Mouse (Mus musculus): Measurements from ENCODE around the gene Arhgap6. TPM values are rescaled to one million over a fixed set of nuclear protein-coding genes. Genes with fewer than 3 reads are reported as not detected.
A peak's percentile ranks its signal among the peaks of the same experiment; 100 is the strongest.

The Arhgap6 gene
- polyA plus RNA-seq, 1 experiment = 1.2 TPM

- TF ChIP-seq POLR2A (IDR thresholded peaks at IDR 0.05; ENCODE audit: borderline replicate concordance, extremely low read depth, insufficient read depth, insufficient read length, poor library complexity, severe bottlenecking) = no peak
- TF ChIP-seq CTCF (IDR thresholded peaks at IDR 0.05; ENCODE audit: borderline replicate concordance, extremely low read depth, insufficient read depth, insufficient read length) = no peak
- DNase-seq (ENCODE audit: low read depth) = no peak
Observed at GRCm38 (mm10) chrX:169222357-169223062, 427.6 kb downstream of the Arhgap6 start.

- TF ChIP-seq POLR2A (IDR thresholded peaks at IDR 0.05; ENCODE audit: borderline replicate concordance, extremely low read depth, insufficient read depth, insufficient read length, poor library complexity, severe bottlenecking) = no peak
- DNase-seq (ENCODE audit: low read depth) = no peak
Observed at GRCm38 (mm10) chrX:169255915-169256314, 461.0 kb downstream of the Arhgap6 start.

GRCm38 (mm10) chrX:169256741-169257140 is 461.8 kb downstream of the Arhgap6 start:
- no peak for DNase-seq (ENCODE audit: low read depth)
- TF ChIP-seq CTCF (IDR thresholded peaks at IDR 0.05; ENCODE audit: borderline replicate concordance, extremely low read depth, insufficient read depth, insufficient read length) (no peak), POLR2A (IDR thresholded peaks at IDR 0.05; ENCODE audit: borderline replicate concordance, extremely low read depth, insufficient read depth, insufficient read length, poor library complexity, severe bottlenecking) (no peak)

- no peak for TF ChIP-seq CTCF (IDR thresholded peaks at IDR 0.05; ENCODE audit: borderline replicate concordance, extremely low read depth, insufficient read depth, insufficient read length)
- no peak for DNase-seq (ENCODE audit: low read depth)
Observed at GRCm38 (mm10) chrX:169261034-169261433, 466.1 kb downstream of the Arhgap6 start.

GRCm38 (mm10) chrX:169262212-169262611 is 467.3 kb downstream of the Arhgap6 start:
- no peak for DNase-seq (ENCODE audit: low read depth)
- TF ChIP-seq CTCF (IDR thresholded peaks at IDR 0.05; ENCODE audit: borderline replicate concordance, extremely low read depth, insufficient read depth, insufficient read length) = no peak
- no peak for TF ChIP-seq POLR2A (IDR thresholded peaks at IDR 0.05; ENCODE audit: borderline replicate concordance, extremely low read depth, insufficient read depth, insufficient read length, poor library complexity, severe bottlenecking)

GRCm38 (mm10) chrX:169263433-169264172 is 468.7 kb downstream of the Arhgap6 start:
- no peak for DNase-seq (ENCODE audit: low read depth)
- TF ChIP-seq POLR2A (IDR thresholded peaks at IDR 0.05; ENCODE audit: borderline replicate concordance, extremely low read depth, insufficient read depth, insufficient read length, poor library complexity, severe bottlenecking) (no peak), CTCF (IDR thresholded peaks at IDR 0.05; ENCODE audit: borderline replicate concordance, extremely low read depth, insufficient read depth, insufficient read length) (no peak)

GRCm38 (mm10) chrX:169299579-169299978 is 504.7 kb downstream of the Arhgap6 start:
- TF ChIP-seq POLR2A (IDR thresholded peaks at IDR 0.05; ENCODE audit: borderline replicate concordance, extremely low read depth, insufficient read depth, insufficient read length, poor library complexity, severe bottlenecking) = no peak
- TF ChIP-seq CTCF (IDR thresholded peaks at IDR 0.05; ENCODE audit: borderline replicate concordance, extremely low read depth, insufficient read depth, insufficient read length) = peak; percentile 42; the same call in 1 of the 2 replicates
- DNase-seq (ENCODE audit: low read depth) = peak; percentile 72

GRCm38 (mm10) chrX:169302271-169303045 is 507.6 kb downstream of the Arhgap6 start:
- DNase-seq (ENCODE audit: low read depth) = no peak
- no peak for TF ChIP-seq POLR2A (IDR thresholded peaks at IDR 0.05; ENCODE audit: borderline replicate concordance, extremely low read depth, insufficient read depth, insufficient read length, poor library complexity, severe bottlenecking)
- TF ChIP-seq CTCF (IDR thresholded peaks at IDR 0.05; ENCODE audit: borderline replicate concordance, extremely low read depth, insufficient read depth, insufficient read length) = no peak

- TF ChIP-seq CTCF (IDR thresholded peaks at IDR 0.05; ENCODE audit: borderline replicate concordance, extremely low read depth, insufficient read depth, insufficient read length) (no peak), POLR2A (IDR thresholded peaks at IDR 0.05; ENCODE audit: borderline replicate concordance, extremely low read depth, insufficient read depth, insufficient read length, poor library complexity, severe bottlenecking) (no peak)
Observed at GRCm38 (mm10) chrX:169303945-169304344, 509.0 kb downstream of the Arhgap6 start.

GRCm38 (mm10) chrX:169308559-169308958 is 513.7 kb downstream of the Arhgap6 start:
- TF ChIP-seq CTCF (IDR thresholded peaks at IDR 0.05; ENCODE audit: borderline replicate concordance, extremely low read depth, insufficient read depth, insufficient read length) (no peak), POLR2A (IDR thresholded peaks at IDR 0.05; ENCODE audit: borderline replicate concordance, extremely low read depth, insufficient read depth, insufficient read length, poor library complexity, severe bottlenecking) (no peak)
- DNase-seq (ENCODE audit: low read depth) = no peak

More at GRCm38 (mm10) chrX:169303945-169304344, 509.0 kb downstream of the Arhgap6 start:
- peak; percentile 69 for DNase-seq (ENCODE audit: low read depth)

GRCm38 (mm10) chrX:169319066-169319760 is 524.3 kb downstream of the Arhgap6 start:
- TF ChIP-seq CTCF (IDR thresholded peaks at IDR 0.05; ENCODE audit: borderline replicate concordance, extremely low read depth, insufficient read depth, insufficient read length) (no peak), POLR2A (IDR thresholded peaks at IDR 0.05; ENCODE audit: borderline replicate concordance, extremely low read depth, insufficient read depth, insufficient read length, poor library complexity, severe bottlenecking) (no peak)
- DNase-seq (ENCODE audit: low read depth) = no peak

All from brain, embryonic 14.5 days (tissue).